Mouse (Mus musculus) cerebellum, adult 8-10 months (tissue): Measurements from ENCODE around the gene Edil3.

Experiments
- DNase-seq: peaks from one replicate; pipeline ENCODE4 v3.0.0; 2022

Edil3 gene

GRCm38 (mm10) chr13:89286696-89287305 is 465.5 kb downstream of the Edil3 start:
- DNase-seq, result no peak

GRCm38 (mm10) chr13:89288201-89288600 is 466.9 kb downstream of the Edil3 start:
- no peak for DNase-seq

- no peak for DNase-seq
Observed at GRCm38 (mm10) chr13:89321155-89321554, 499.9 kb downstream of the Edil3 start.

GRCm38 (mm10) chr13:89324282-89324681 is 503.0 kb downstream of the Edil3 start:
- no peak for DNase-seq

- DNase-seq, result no peak
Observed at GRCm38 (mm10) chr13:89334494-89334893, 513.2 kb downstream of the Edil3 start.

- no peak for DNase-seq
Observed at GRCm38 (mm10) chr13:89335908-89336579, 514.8 kb downstream of the Edil3 start.

- no peak for DNase-seq
Observed at GRCm38 (mm10) chr13:89339055-89339454, 517.8 kb downstream of the Edil3 start.

- DNase-seq, result no peak
Observed at GRCm38 (mm10) chr13:89339776-89340175, 518.5 kb downstream of the Edil3 start.

- no peak for DNase-seq
Observed at GRCm38 (mm10) chr13:89355234-89355633, 534.0 kb downstream of the Edil3 start.

- no peak for DNase-seq
Observed at GRCm38 (mm10) chr13:89358407-89358806, 537.1 kb downstream of the Edil3 start.

- DNase-seq, result no peak
Observed at GRCm38 (mm10) chr13:89362274-89362673, 541.0 kb downstream of the Edil3 start.

GRCm38 (mm10) chr13:89371253-89371652 is 550.0 kb downstream of the Edil3 start:
- DNase-seq, result no peak

GRCm38 (mm10) chr13:89371656-89372240 is 550.5 kb downstream of the Edil3 start:
- no peak for DNase-seq
